ENCODE assay signal across 8 mouse cellular contexts in genomic region chr9:43104526-43104872, GRCm38 (mm10). TPM values are rescaled to one million over a fixed set of nuclear protein-coding genes. Genes with fewer than 3 reads are reported as not detected.
DNase-seq lines count a peak whose midpoint lies in the region; ATAC-seq and TF ChIP-seq lines count a peak whose summit lies in the region.

No protein-coding gene starts in this region.

- peak overlapping the region; percentile 92 for H3K9ac ChIP-seq in heart, embryonic 12.5 days
- H3K9ac ChIP-seq in hindbrain, embryonic 11.5 days (ENCODE audit: low read depth, low read length): peak overlapping the region; percentile 90
- H3K9ac ChIP-seq in liver, postnatal 0 days (replicated peaks): peak overlapping the region; percentile 92

- H3K4me1 ChIP-seq in heart, embryonic 12.5 days (replicated peaks): peaks cover 35% of the 10 kb centered on the region
- peaks cover 52% of the 10 kb centered on the region for H3K4me1 ChIP-seq in G1E (ENCODE audit: insufficient read depth, low read depth, low read length)
- H3K4me1 ChIP-seq in hindbrain, embryonic 11.5 days (replicated peaks; ENCODE audit: control insufficient read depth, insufficient read depth, low read length): peaks cover 6% of the 10 kb centered on the region; the same call in 1 of the 2 replicates
- H3K4me1 ChIP-seq in liver, postnatal 0 days (ENCODE audit: insufficient read depth): peaks cover 17% of the 10 kb centered on the region

- no peak for DNase-seq in heart, adult 11 months
- DNase-seq in G1E (ENCODE audit: low spot score): no peak
- no peak for DNase-seq in hindbrain, embryonic 11.5 days (ENCODE audit: low spot score)
- no peak for DNase-seq in liver, postnatal 0 days
- DNase-seq in thymus, postnatal 14 days: no peak
- no peak for DNase-seq in embryo, embryonic 9.5 days (ENCODE audit: extremely low spot score)
- DNase-seq in cerebellum, postnatal 25 days: no peak

- peak overlapping the region; percentile 92; the same call in 1 of the 2 replicates for H3K27ac ChIP-seq in heart, embryonic 12.5 days (ENCODE audit: poor library complexity, severe bottlenecking)
- H3K27ac ChIP-seq in hindbrain, embryonic 11.5 days (ENCODE audit: low read depth, low read length): no peak overlapping the region
- peak overlapping the region; percentile 98 for H3K27ac ChIP-seq in liver, postnatal 0 days (ENCODE audit: low read depth)

- TF ChIP-seq EP300 in liver, postnatal 0 days (IDR thresholded peaks at IDR 0.05; ENCODE audit: low read depth): no peak

- no peaks in the 10 kb centered on the region for H3K27me3 ChIP-seq in heart, embryonic 12.5 days (replicated peaks)
- H3K27me3 ChIP-seq in G1E (ENCODE audit: insufficient read depth, low read length): no peaks in the 10 kb centered on the region
- H3K27me3 ChIP-seq in hindbrain, embryonic 11.5 days (ENCODE audit: control insufficient read depth, insufficient read depth, low read length): no peaks in the 10 kb centered on the region
- no peaks in the 10 kb centered on the region for H3K27me3 ChIP-seq in liver, postnatal 0 days (ENCODE audit: insufficient read depth, low read length)

- ATAC-seq in heart, embryonic 12.5 days (ENCODE audit: insufficient number of reproducible peaks, low FRiP score): no peak
- ATAC-seq in G1E (ENCODE audit: extremely low read depth, insufficient number of reproducible peaks, low FRiP score, poor library complexity, severe bottlenecking): no peak
- ATAC-seq in hindbrain, embryonic 11.5 days (ENCODE audit: low FRiP score): no peak
- no peak for ATAC-seq in liver, postnatal 0 days

- peak overlapping the region; percentile 84 for H3K4me2 ChIP-seq in heart, embryonic 12.5 days
- peak overlapping the region; percentile 88 for H3K4me2 ChIP-seq in hindbrain, embryonic 11.5 days (replicated peaks; ENCODE audit: low read depth, low read length)
- peak overlapping the region; percentile 85 for H3K4me2 ChIP-seq in liver, postnatal 0 days (ENCODE audit: low read depth, low read length)

- H3K36me3 ChIP-seq in heart, embryonic 12.5 days: no peaks in the 10 kb centered on the region
- H3K36me3 ChIP-seq in G1E (replicated peaks): peaks cover 4% of the 10 kb centered on the region
- no peaks in the 10 kb centered on the region for H3K36me3 ChIP-seq in hindbrain, embryonic 11.5 days (ENCODE audit: control insufficient read depth, insufficient read depth, low read length)
- H3K36me3 ChIP-seq in liver, postnatal 0 days (replicated peaks; ENCODE audit: insufficient read depth, low read length): no peaks in the 10 kb centered on the region

- peak overlapping the region; percentile 72 for H3K4me3 ChIP-seq in heart, embryonic 12.5 days
- peak overlapping the region; percentile 88 for H3K4me3 ChIP-seq in G1E (ENCODE audit: low read depth, low read length)
- H3K4me3 ChIP-seq in hindbrain, embryonic 11.5 days (ENCODE audit: low read depth, low read length): peak overlapping the region; percentile 91
- peak overlapping the region; percentile 87 for H3K4me3 ChIP-seq in liver, postnatal 0 days (ENCODE audit: low read depth, low read length)

- 10% methylated on average over 4 of the region's 4 CpGs for WGBS in heart, embryonic 12.5 days
- WGBS in hindbrain, embryonic 11.5 days: 7% methylated on average over 4 of the region's 4 CpGs
- WGBS in liver, postnatal 0 days (ENCODE audit: insufficient replicate concordance): 10% methylated on average over 4 of the region's 4 CpGs

- no peak for TF ChIP-seq CTCF in G1E (IDR thresholded peaks at IDR 0.05; ENCODE audit: low read depth, low read length)
- TF ChIP-seq CTCF in liver, postnatal 0 days (IDR thresholded peaks at IDR 0.05; ENCODE audit: low read depth): no peak

- no peaks in the 10 kb centered on the region for H3K9me3 ChIP-seq in heart, embryonic 12.5 days (replicated peaks)
- no peaks in the 10 kb centered on the region for H3K9me3 ChIP-seq in G1E (replicated peaks)
- H3K9me3 ChIP-seq in hindbrain, embryonic 11.5 days (ENCODE audit: control insufficient read depth, low read length): no peaks in the 10 kb centered on the region
- H3K9me3 ChIP-seq in liver, postnatal 0 days (ENCODE audit: low read length): no peaks in the 10 kb centered on the region

RNA-seq across cellular contexts. Expression of gene Arhgef12, which starts 2.5 kb away (rescaled TPM):
- 13.3 and 13.9 TPM in 2 replicates for polyA plus RNA-seq in heart, embryonic 12.5 days (2016; fragmentation: Nextera tagmentation; extraction: Ambion mirVana)
- total RNA-seq in G1E (2014; fragmentation: Nextera tagmentation) (58.7 and 76.3 TPM in 2 replicates), G1E (2017) (47.8 and 53.3 TPM in 2 replicates)
- 4.2 and 5.9 TPM in 2 replicates for polyA plus RNA-seq in G1E (2012)
- polyA plus RNA-seq in hindbrain, embryonic 11.5 days (2014; fragmentation: Nextera tagmentation; extraction: Ambion mirVana): 11.6 and 22.5 TPM in 2 replicates
- polyA plus RNA-seq in liver, postnatal 0 days (2015; fragmentation: Nextera tagmentation; extraction: Ambion mirVana): 4.3 and 4.8 TPM in 2 replicates

RNA-seq across cellular contexts. Expression of gene Tmem136, which starts 11.9 kb away (rescaled TPM):
- polyA plus RNA-seq in heart, embryonic 12.5 days (2016; fragmentation: Nextera tagmentation; extraction: Ambion mirVana): 15.2 and 18.6 TPM in 2 replicates
- total RNA-seq in G1E (2014; fragmentation: Nextera tagmentation): 11.4 and 12.5 TPM in 2 replicates
- total RNA-seq in G1E (2017): 1.1 and 2.0 TPM in 2 replicates
- 0.39 and 0.48 TPM in 2 replicates for polyA plus RNA-seq in G1E (2012)
- 16.9 and 19.2 TPM in 2 replicates for polyA plus RNA-seq in hindbrain, embryonic 11.5 days (2014; fragmentation: Nextera tagmentation; extraction: Ambion mirVana)
- 0.44 and 0.92 TPM in 2 replicates for polyA plus RNA-seq in liver, postnatal 0 days (2015; fragmentation: Nextera tagmentation; extraction: Ambion mirVana)
